Mouse (Mus musculus): ENCODE data around the gene Stx6.

DNA sequence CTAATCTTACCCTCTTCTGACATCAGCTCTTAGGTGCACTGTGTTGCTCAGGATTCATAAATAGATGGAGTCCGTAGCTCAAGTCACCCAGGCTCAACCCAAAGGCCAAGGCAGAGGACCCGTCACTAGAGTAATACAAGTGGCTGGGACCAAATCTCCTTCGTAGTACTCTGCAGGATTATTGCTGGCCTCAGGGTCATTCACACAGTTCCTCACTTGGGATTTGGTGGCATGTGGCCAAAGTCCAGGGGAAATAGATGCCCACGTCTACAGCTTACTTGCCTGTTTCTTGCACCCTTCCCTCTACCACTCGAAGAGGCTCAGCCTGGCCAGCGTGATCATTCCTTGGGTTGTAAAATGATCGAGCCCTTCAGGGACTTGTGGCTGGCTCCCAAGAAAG lies 55.4 kb downstream of the Stx6 start:
- TF ChIP-seq GATA1 (IDR thresholded peaks at IDR 0.05; ENCODE audit: low read length) (no peak), TAL1 (IDR thresholded peaks at IDR 0.05; ENCODE audit: low read length) (no peak)
